Mouse (Mus musculus) MEL (cell line): ENCODE results near the gene Prr12. TPM values are rescaled to one million over a fixed set of nuclear protein-coding genes. Genes with fewer than 3 reads are reported as not detected.
A peak's percentile ranks its signal among the peaks of the same experiment; 100 is the strongest.

Experiments used
- DNase-seq: peaks from one replicate; pipeline ENCODE4 v3.0.0; 2011; ENCODE audit warnings: low read depth, low spot score
- H3K27ac ChIP-seq: 2 replicates; pipeline ENCODE4 v1.5.1; 2012; ENCODE audit warnings: low read depth, mild to moderate bottlenecking, control low read depth, low read length, moderate library complexity; ENCODE audit not compliant: control insufficient read depth
- H3K27me3 ChIP-seq, 2 experiments: fragments of 150-350 bp in 1 of 2; sonication (generic) in 1 of 2; 2 replicates each; pipeline ENCODE4 v1.6.1; 2012; ENCODE audit warnings: low read length in 2 of 2, mild to moderate bottlenecking in 2 of 2, improper control_type of control experiment in 1 of 2, moderate library complexity in 1 of 2; ENCODE audit not compliant: insufficient read depth in 2 of 2, control insufficient read depth in 1 of 2
- H3K36me3 ChIP-seq, 2 experiments: 2 replicates each; pipeline ENCODE4 v1.6.1; 2012 to 2014; ENCODE audit warnings: low read length in 2 of 2, improper control_type of control experiment in 1 of 2, inconsistent platforms in 1 of 2, mild to moderate bottlenecking in 1 of 2; ENCODE audit not compliant: insufficient read depth in 2 of 2, control insufficient read depth in 1 of 2
- H3K4me1 ChIP-seq, 2 experiments: fragments of 150-350 bp in 1 of 2; sonication (generic) in 1 of 2; 2 replicates each; pipeline ENCODE4 v1.6.1; 2012; ENCODE audit warnings: low read length in 2 of 2, improper control_type of control experiment in 1 of 2, mild to moderate bottlenecking in 1 of 2; ENCODE audit not compliant: insufficient read depth in 2 of 2, control insufficient read depth in 1 of 2
- H3K4me3 ChIP-seq, 2 experiments: fragments of 150-350 bp in 1 of 2; sonication (generic) in 1 of 2; 2 replicates each; pipeline ENCODE4 v1.5.1; 2012; ENCODE audit warnings: low read depth in 2 of 2, low read length in 2 of 2, mild to moderate bottlenecking in 2 of 2, moderate library complexity in 2 of 2, control low read depth in 1 of 2, improper control_type of control experiment in 1 of 2; ENCODE audit not compliant: control insufficient read depth in 1 of 2, insufficient read depth in 1 of 2
- H3K79me2 ChIP-seq: 2 replicates; pipeline ENCODE4 v1.6.1; 2012; ENCODE audit warnings: mild to moderate bottlenecking, low read length, moderate library complexity; ENCODE audit not compliant: control insufficient read depth, poor library complexity, insufficient read depth
- H3K9ac ChIP-seq: 2 replicates; pipeline ENCODE4 v1.6.1; 2012; ENCODE audit warnings: low read depth, mild to moderate bottlenecking, control low read depth, low read length, moderate library complexity; ENCODE audit not compliant: control insufficient read depth, poor library complexity, severe bottlenecking
- H3K9me3 ChIP-seq: fragments of 150-350 bp; sonication (generic); replicated peaks from 2 replicates; pipeline ENCODE4 v1.6.1; 2012; ENCODE audit warnings: mild to moderate bottlenecking, low read length, improper control_type of control experiment, moderate library complexity; ENCODE audit not compliant: insufficient read depth
- BHLHE40 ChIP-seq: IDR thresholded peaks from 2 replicates; pipeline ENCODE4 v1.6.1; 2012; ENCODE audit warnings: low read depth, mild to moderate bottlenecking, inconsistent platforms, low read length, improper control_type of control experiment, borderline replicate concordance
- CHD2 ChIP-seq: IDR thresholded peaks from 2 replicates; pipeline ENCODE4 v1.6.1; 2011; ENCODE audit warnings: low read length, improper control_type of control experiment
- CTCF ChIP-seq, 3 experiments: IDR thresholded peaks in 2 of 3; conservative IDR thresholded peaks in 1 of 3; 2 replicates each; pipeline ENCODE4 v1.5.1; 2011 to 2012; ENCODE audit warnings: low read length in 3 of 3, low read depth in 2 of 3, mild to moderate bottlenecking in 2 of 3, improper control_type of control experiment in 1 of 3, inconsistent platforms in 1 of 3, mixed read lengths in 1 of 3, moderate library complexity in 1 of 3; ENCODE audit not compliant: control insufficient read depth in 1 of 3, insufficient read depth in 1 of 3, poor library complexity in 1 of 3, severe bottlenecking in 1 of 3
- E2F4 ChIP-seq: IDR thresholded peaks from 2 replicates; pipeline ENCODE4 v1.6.1; 2011; ENCODE audit warnings: low read depth, low read length, improper control_type of control experiment, borderline replicate concordance
- GABPA ChIP-seq: IDR thresholded peaks from 2 replicates; pipeline ENCODE4 v1.6.1; 2012; ENCODE audit warnings: low read depth, mild to moderate bottlenecking, inconsistent platforms, low read length, improper control_type of control experiment, moderate library complexity
- GATA1 ChIP-seq: IDR thresholded peaks from 2 replicates; pipeline ENCODE4 v1.6.1; 2011; ENCODE audit warnings: low read depth, low read length, improper control_type of control experiment
- JUND ChIP-seq: IDR thresholded peaks from 2 replicates; pipeline ENCODE4 v1.6.1; 2011; ENCODE audit warnings: low read depth, mild to moderate bottlenecking, improper control_type of control experiment, low read length
- KAT2A ChIP-seq: conservative IDR thresholded peaks from 2 replicates; pipeline ENCODE4 v1.6.1; 2012; ENCODE audit warnings: low read depth, low read length, improper control_type of control experiment, inconsistent platforms
- MAZ ChIP-seq: IDR thresholded peaks from 2 replicates; pipeline ENCODE4 v1.6.1; 2012; ENCODE audit warnings: low read depth, mild to moderate bottlenecking, inconsistent platforms, low read length, improper control_type of control experiment
- MXI1 ChIP-seq: IDR thresholded peaks from 2 replicates; pipeline ENCODE4 v1.6.1; 2011; ENCODE audit warnings: mild to moderate bottlenecking, low read depth, low read length, improper control_type of control experiment
- NELFE ChIP-seq: IDR thresholded peaks from 2 replicates; pipeline ENCODE4 v1.6.1; 2011; ENCODE audit warnings: low read depth, low read length, improper control_type of control experiment
- NRF1 ChIP-seq: IDR thresholded peaks from 2 replicates; pipeline ENCODE4 v1.6.1; 2014; ENCODE audit warnings: low read depth, mild to moderate bottlenecking, inconsistent platforms, low read length, improper control_type of control experiment, moderate library complexity; ENCODE audit not compliant: poor library complexity, insufficient read depth, severe bottlenecking
- POLR2A ChIP-seq, 2 experiments: IDR thresholded peaks; 2 replicates each; pipeline ENCODE4 v1.6.1; 2011 to 2012; ENCODE audit warnings: low read length in 2 of 2, mild to moderate bottlenecking in 2 of 2, control low read depth in 1 of 2, improper control_type of control experiment in 1 of 2, low read depth in 1 of 2, moderate library complexity in 1 of 2; ENCODE audit not compliant: control insufficient read depth in 1 of 2, insufficient read depth in 1 of 2, poor library complexity in 1 of 2
- POLR2AphosphoS2 ChIP-seq: IDR thresholded peaks from 2 replicates; pipeline ENCODE4 v1.6.1; 2011; ENCODE audit warnings: low read length, improper control_type of control experiment
- POLR2AphosphoS5 ChIP-seq: IDR thresholded peaks from 2 replicates; pipeline ENCODE4 v1.6.1; 2012; ENCODE audit warnings: low read depth, borderline replicate concordance, mild to moderate bottlenecking, inconsistent platforms, low read length, moderate library complexity, mixed read lengths
- RCOR1 ChIP-seq: IDR thresholded peaks from 2 replicates; pipeline ENCODE4 v1.6.1; 2012; ENCODE audit warnings: low read depth, mild to moderate bottlenecking, inconsistent platforms, low read length, improper control_type of control experiment
- SIN3A ChIP-seq: IDR thresholded peaks from 2 replicates; pipeline ENCODE4 v1.6.1; 2012; ENCODE audit warnings: low read length, improper control_type of control experiment, inconsistent platforms
- SMC3 ChIP-seq: IDR thresholded peaks from 2 replicates; pipeline ENCODE4 v1.6.1; 2011; ENCODE audit warnings: low read depth, low read length, improper control_type of control experiment
- TBP ChIP-seq: IDR thresholded peaks from 2 replicates; pipeline ENCODE4 v1.8.0; 2011; ENCODE audit warnings: low read depth, low read length, improper control_type of control experiment
- TCF12 ChIP-seq: IDR thresholded peaks from 2 replicates; pipeline ENCODE4 v1.6.1; 2014; ENCODE audit warnings: low read depth, mild to moderate bottlenecking, inconsistent platforms, low read length, improper control_type of control experiment, moderate library complexity
- UBTF ChIP-seq: IDR thresholded peaks from 2 replicates; pipeline ENCODE4 v1.6.1; 2012; ENCODE audit warnings: low read depth, mild to moderate bottlenecking, inconsistent platforms, low read length, improper control_type of control experiment, moderate library complexity, borderline replicate concordance; ENCODE audit not compliant: insufficient read depth
- USF1 ChIP-seq: IDR thresholded peaks from 2 replicates; pipeline ENCODE4 v1.6.1; 2014; ENCODE audit warnings: low read depth, mild to moderate bottlenecking, inconsistent platforms, low read length, improper control_type of control experiment, moderate library complexity
- ZC3H11A ChIP-seq: IDR thresholded peaks from 2 replicates; pipeline ENCODE4 v1.6.1; 2012; ENCODE audit warnings: low read depth, mild to moderate bottlenecking, inconsistent platforms, low read length, improper control_type of control experiment
- ZKSCAN1 ChIP-seq: IDR thresholded peaks from 2 replicates; pipeline ENCODE4 v1.6.1; 2012; ENCODE audit warnings: low read depth, mild to moderate bottlenecking, inconsistent platforms, low read length, improper control_type of control experiment, moderate library complexity
- ZMIZ1 ChIP-seq: IDR thresholded peaks from 2 replicates; pipeline ENCODE4 v1.6.1; 2012; ENCODE audit warnings: low read depth, mild to moderate bottlenecking, inconsistent platforms, low read length, improper control_type of control experiment, moderate library complexity
- polyA plus RNA-seq, 2 experiments: library from polyadenylated mRNA; stranded (reverse) in 1 of 2; unstranded in 1 of 2; fragments of >175 nt in 1 of 2; fragments of >200 nt in 1 of 2; gene quantifications; 2 replicates each; pipeline versions ENCODE4 v1.2.1 to v1.2.4; 2012; ENCODE audit warnings: low replicate concordance in 2 of 2, low read depth in 1 of 2; ENCODE audit not compliant: insufficient read length in 2 of 2, insufficient read depth in 1 of 2, missing spikeins in 1 of 2
- total RNA-seq: library from RNA; depleted of rRNA; stranded (reverse); fragments of 300-350 nt; gene quantifications from 2 replicates; pipeline ENCODE4 v1.2.3, GENCODE M21; 2012

The Prr12 gene
- total and polyA plus RNA-seq, 3 experiments: 3.5 to 32.1 TPM; not detected in 1

GRCm38 (mm10) chr7:44997231-44997939 is 55.3 kb downstream of the Prr12 start, which contains the start of gene Irf3 (continued):
- no peak for TF ChIP-seq ZKSCAN1
- peak; percentile 91 for TF ChIP-seq TBP
- TF ChIP-seq MXI1: peak; percentile 87

GRCm38 (mm10) chr7:44996672-44997071 is 56.0 kb downstream of the Prr12 start:
- H3K4me3 ChIP-seq: peak overlapping the region; percentile 64 to 79
- no peak for TF ChIP-seq NELFE
- no peak for TF ChIP-seq SIN3A
- no peak for TF ChIP-seq NRF1
- TF ChIP-seq ZKSCAN1: no peak
- no peak for TF ChIP-seq KAT2A
- TF ChIP-seq USF1: no peak
- no peak for TF ChIP-seq MXI1
- no peak for TF ChIP-seq SMC3
- no peak for TF ChIP-seq JUND
- TF ChIP-seq RCOR1: no peak
- TF ChIP-seq, all 39 proteins: peak for 0
- Histone ChIP-seq H3K27me3 (no peaks in the 10 kb centered on the region), H3K9ac (peak overlapping the region; percentile 87), H3K27ac (peak overlapping the region; percentile 46), H3K4me1 (no peaks in the 10 kb centered on the region), H3K79me2 (peaks cover 22% of the 10 kb centered on the region), H3K9me3 (no peaks in the 10 kb centered on the region), H3K36me3 (peaks cover 0 to 9% of the 10 kb centered on the region in 2 experiments; a peak in 1 of 4 replicates)
- no peak for DNase-seq

GRCm38 (mm10) chr7:44986879-44987718 is 65.6 kb downstream of the Prr12 start:
- Histone ChIP-seq H3K9me3 (no peaks in the 10 kb centered on the region), H3K27ac (peak overlapping the region; percentile 83), H3K4me1 (peaks cover 0 to 11% of the 10 kb centered on the region in 2 experiments; a peak in 3 of 4 replicates), H3K36me3 (peaks cover 2 to 10% of the 10 kb centered on the region in 2 experiments), H3K27me3 (no peaks in the 10 kb centered on the region), H3K79me2 (peaks cover 40% of the 10 kb centered on the region), H3K4me3 (peak overlapping the region; percentile 61 to 76), H3K9ac (peak overlapping the region; percentile 84)
- DNase-seq: peak; percentile 83
- TF ChIP-seq MXI1: peak; percentile 86
- TF ChIP-seq TCF12: 0 out of 2 replicates have a peak, but pooled peaks have one; percentile 9
- TF ChIP-seq MAZ: no peak
- TF ChIP-seq CHD2: no peak
- no peak for TF ChIP-seq GABPA
- TF ChIP-seq ZC3H11A: no peak
- peak; percentile 20; the same call in 1 of the 2 replicates for TF ChIP-seq POLR2AphosphoS5
- 0 out of 2 replicates have a peak, but pooled peaks have one; percentile 4 for TF ChIP-seq USF1
- TF ChIP-seq E2F4: no peak
- TF ChIP-seq SMC3: no peak
- no peak for TF ChIP-seq CTCF (IDR thresholded peaks at IDR 0.05 in 2 of 3, conservative IDR thresholded peaks at IDR 0.05 in 1 of 3; ENCODE audit: control insufficient read depth in 1 of 3, insufficient read depth in 1 of 3, low read depth in 2 of 3, low read length in 3 of 3, poor library complexity in 1 of 3, severe bottlenecking in 1 of 3)
- TF ChIP-seq BHLHE40: no peak
- peak; percentile 81; the same call in 1 of the 2 replicates for TF ChIP-seq TBP
- TF ChIP-seq KAT2A: no peak
- TF ChIP-seq POLR2AphosphoS2: peak; percentile 75
- peak; percentile 86 for TF ChIP-seq SIN3A
- peak; percentile 85 for TF ChIP-seq NELFE
- TF ChIP-seq ZKSCAN1: no peak
- TF ChIP-seq POLR2A (IDR thresholded peaks at IDR 0.05; ENCODE audit: control insufficient read depth in 1 of 2, insufficient read depth in 1 of 2, low read depth in 1 of 2, low read length in 2 of 2, poor library complexity in 1 of 2): peak in 1 of 2 experiments; percentile 85; a peak in 3 of 4 replicates
- TF ChIP-seq GATA1: no peak
- TF ChIP-seq ZMIZ1: no peak; the same call in none of the 2 replicates
- no peak for TF ChIP-seq UBTF
